Mouse (Mus musculus) CD4-positive, CD25-positive, alpha-beta regulatory T cell, adult 4 months (primary cell): ENCODE results near the gene Kif22. TPM values are rescaled to one million over a fixed set of nuclear protein-coding genes. Genes with fewer than 3 reads are reported as not detected.

Experiments used
- ATAC-seq: one replicate; pipeline ENCODE4 v1.8.0; 2017
- polyA plus RNA-seq, 2 experiments: library from polyadenylated mRNA; unstranded; fragments of 100-300 nt; shearing (Covaris generic); gene quantifications; one replicate each; pipeline ENCODE4 v1.2.1; 2017

The Kif22 gene
- polyA plus RNA-seq, 2 experiments from 2014 or later: 13.9 to 20.5 TPM

DNA sequence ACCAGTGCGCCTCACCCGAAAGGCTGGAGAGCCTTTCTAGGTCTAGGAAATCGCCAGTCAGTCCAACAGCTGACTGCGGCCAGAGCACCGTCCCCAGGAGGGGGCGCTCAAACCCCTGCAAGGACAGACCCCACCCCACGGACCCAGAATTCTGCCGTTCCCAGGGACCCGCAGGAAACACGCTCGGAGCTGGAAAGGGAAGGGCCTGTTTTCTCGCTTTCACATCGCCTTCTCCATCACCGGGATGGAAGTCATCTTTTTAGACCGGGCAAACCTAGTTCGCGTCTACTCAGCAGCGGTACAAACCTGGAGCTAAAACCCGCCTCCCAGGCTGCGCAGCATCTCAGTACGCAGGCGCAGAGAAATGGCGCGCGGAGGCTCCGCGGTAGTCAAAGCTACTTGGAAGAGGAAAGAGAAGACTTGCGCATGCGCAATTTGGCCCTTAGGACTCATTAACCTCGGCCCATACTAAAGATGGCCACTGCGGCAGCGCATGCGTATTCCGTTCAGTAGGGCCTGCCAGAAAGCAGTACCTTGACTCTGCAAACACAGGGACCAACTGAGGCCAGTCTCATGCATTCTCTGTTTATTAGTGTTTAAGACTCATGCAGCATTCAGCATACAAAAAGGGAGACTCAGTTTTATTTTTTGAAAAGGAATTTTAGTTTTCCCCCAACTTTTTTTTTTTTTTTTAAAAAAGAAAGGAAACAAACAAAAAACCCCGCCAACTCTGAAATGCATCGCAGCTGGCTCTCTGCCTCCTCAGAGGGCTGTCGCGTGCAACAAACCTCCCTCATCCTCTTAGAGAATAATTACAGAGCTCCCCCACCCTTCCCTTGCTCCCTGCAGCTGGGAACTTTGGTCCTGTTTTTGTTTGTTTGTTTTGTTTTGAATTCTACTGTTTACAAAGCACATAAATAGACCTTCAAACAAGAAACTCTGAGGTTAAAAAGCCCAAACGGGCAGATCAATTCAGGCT, 25.0 kb downstream of the Kif22 start, which contains the start of gene Pagr1a:
Gene Pagr1a (minus strand): TSS at position 382 of the 979 bp plus-strand sequence.
- peak; percentile 72 for ATAC-seq

DNA sequence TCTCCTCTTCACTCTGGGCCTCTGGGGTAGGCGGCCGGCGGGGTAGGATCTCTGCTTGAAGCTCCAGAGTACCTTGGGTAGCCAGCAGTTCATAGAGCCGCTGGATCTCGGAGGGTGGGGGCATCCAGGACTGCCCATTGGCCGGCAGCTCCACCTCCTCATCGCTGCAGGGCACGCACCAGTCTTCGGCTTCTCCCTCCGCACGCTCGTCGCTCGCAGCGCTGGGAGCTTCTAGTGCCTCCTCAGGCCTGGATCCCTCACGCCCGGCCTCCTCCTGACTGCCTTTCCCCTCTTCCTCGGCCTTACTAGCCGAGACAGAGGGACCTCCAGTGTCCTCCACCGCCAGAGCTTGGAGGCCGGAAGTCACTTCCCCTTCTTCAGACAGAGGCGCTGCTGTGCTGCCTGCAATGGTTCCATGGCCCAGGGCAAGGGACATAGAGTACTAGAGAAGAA, 25.8 kb downstream of the Kif22 start:
- peak; percentile 62 for ATAC-seq

DNA sequence TGATC, 26.0 kb downstream of the Kif22 start, which contains the start of gene Pagr1b:
Gene Pagr1b (minus strand): TSS at position 4 of the 5 bp plus-strand sequence.
- ATAC-seq: no peak

DNA sequence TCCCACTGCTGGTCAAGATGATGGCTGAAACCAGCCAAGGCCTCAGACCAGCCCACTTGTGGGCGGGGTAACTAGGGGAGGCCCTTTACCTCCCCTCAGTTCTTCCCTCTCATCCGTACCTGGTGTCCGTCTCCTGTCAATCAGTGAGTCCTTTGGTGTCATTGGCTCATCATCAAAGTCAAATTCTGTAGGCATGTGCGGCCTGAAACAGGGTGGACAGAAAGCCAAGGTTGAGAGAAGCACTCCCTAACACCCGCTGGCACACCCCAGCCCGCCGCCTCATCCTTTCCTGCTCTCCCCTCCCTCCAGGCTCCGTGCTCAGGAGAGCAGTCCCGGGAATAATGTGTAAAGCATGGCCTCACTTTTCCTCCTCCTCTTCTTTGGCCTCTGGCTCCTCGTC, 26.2 kb downstream of the Kif22 start:
- no peak for ATAC-seq

DNA sequence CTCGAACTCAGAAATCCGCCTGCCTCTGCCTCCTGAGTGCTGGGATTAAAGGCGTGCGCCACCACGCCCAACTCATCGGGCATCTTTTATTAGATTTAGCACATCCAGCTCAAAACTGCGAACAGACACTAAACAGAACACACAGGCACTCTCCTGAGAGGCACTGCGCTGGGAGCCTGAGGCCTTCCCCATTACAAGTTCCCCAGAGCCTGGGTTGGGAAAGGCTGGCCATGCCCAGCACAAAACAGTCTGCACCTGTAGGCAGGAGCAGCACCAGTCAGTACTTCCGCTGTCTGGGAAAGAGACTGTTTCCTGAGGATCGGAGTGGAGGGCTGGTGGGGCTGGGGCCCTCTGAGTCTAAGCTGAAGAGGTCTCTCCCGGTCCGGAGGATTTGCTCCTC, 27.3 kb downstream of the Kif22 start:
- no peak for ATAC-seq

DNA sequence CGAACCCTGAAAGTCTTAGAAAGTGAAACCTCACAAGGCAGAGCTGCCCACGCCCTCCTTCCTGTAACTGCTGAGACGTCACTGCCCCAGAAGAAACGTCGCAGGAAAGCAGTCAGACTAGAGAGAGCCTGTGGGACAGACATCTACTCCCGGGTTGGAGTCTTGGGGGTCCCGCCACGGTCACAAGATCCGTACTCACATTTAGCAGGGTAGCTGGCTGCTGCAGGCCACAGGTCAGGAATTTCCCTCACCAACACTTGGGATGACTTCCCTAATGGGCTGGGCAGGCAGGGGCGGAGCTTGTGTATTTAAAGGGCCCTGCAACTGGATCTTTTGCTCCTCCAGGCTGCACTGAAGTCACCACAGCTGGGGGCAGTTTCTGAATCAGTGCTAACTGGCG, 28.0 kb downstream of the Kif22 start, which contains the start of gene Mvp:
Gene Mvp (minus strand): TSS at position 302 of the 400 bp plus-strand sequence.
- peak; percentile 67 for ATAC-seq

DNA sequence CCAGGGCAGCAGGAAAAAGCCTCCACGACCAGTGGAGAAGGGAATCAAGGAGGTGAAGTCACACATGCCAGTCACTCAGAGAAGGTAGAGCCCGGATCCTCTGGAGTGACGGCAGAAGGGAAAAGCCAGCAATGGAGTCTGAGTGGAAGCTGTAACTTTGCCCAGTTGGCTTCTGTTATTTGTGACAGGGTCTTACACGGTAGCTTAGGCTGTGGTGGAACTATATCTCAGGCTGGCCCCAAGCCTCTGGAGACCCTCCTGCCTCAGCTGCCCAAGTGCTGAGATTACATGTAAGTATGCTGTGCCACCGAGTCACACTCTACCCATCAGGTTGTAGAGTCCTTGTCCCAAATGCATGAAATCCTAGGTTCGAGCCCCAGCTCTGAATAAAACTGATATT, 28.9 kb downstream of the Kif22 start:
- ATAC-seq: no peak

DNA sequence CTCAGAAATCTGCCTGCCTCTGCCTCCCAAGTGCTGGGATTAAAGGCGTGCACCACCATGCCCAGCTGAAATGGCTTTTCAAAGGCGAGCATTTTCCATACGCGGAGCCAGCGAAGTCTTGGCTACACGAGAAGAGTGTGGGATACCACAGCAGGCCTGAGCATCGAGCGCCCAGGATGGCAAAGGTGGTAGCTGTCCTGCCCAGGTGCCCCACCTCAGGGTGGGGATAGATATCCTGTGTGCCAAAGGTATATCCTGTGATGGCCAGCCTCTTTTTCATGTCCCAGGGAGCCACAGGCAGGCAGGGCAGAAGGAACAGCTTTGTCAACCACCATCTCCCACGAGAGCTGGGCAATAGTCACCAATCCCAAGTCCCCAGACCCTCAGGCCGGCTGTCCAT, 29.4 kb downstream of the Kif22 start:
- no peak for ATAC-seq

DNA sequence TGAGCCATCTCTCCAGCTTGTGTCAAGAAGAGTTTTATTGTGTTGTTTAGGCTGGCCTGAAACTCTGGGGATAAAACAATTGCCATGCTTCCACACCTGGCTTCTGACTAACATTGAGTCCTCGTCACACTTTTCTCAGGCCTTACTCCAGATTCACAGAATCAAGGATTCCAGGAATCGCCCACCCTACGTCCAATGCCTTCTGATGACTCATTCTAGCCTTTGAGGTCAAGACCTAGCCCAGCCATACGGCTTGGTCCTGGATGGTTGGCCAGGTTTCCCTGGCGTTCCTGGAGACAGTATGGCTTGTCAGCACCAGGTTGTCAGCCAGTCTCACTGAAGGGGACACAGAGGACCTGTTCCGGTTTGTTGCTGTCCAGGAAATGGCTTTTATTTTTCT, 29.9 kb downstream of the Kif22 start:
- no peak for ATAC-seq

DNA sequence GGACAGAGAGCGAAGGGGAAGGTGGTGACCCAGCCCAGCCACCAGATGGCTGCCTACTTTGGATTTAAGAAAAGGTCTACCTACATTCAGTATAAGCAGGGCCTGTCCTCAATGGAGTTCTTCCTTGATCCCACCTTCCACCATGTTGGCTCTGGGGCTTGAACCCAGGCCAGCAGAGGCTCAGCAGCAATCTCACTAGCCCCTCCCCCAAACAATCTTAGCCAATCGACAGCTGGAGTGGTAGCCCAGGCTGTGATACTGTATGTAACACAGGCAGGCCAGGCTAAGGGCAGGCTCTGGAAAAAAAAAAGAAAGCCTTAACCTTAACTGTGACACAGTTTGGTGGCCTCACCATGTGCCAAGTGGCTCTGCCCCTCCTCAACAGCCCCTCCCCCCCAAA, 30.6 kb downstream of the Kif22 start:
- no peak for ATAC-seq

DNA sequence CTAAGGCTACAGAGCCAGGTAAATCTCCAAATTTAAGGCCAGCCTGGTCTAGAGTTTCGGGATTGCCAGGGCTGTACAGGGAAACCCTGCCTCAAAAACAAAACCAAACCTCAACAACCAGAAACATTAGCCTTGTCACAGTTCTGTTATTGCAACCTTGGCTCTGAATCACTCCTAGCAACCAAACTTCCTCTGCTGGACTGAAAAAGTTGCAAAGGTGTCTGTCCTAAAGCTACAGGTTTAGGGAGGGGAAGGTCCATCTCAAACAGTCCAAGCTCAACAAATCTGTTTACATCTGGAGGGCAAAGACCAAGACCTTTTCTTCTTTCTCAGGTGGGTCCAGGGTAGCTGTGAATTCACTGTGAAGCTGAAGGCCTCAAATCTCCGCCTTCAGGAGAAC, 31.2 kb downstream of the Kif22 start:
- ATAC-seq: no peak

DNA sequence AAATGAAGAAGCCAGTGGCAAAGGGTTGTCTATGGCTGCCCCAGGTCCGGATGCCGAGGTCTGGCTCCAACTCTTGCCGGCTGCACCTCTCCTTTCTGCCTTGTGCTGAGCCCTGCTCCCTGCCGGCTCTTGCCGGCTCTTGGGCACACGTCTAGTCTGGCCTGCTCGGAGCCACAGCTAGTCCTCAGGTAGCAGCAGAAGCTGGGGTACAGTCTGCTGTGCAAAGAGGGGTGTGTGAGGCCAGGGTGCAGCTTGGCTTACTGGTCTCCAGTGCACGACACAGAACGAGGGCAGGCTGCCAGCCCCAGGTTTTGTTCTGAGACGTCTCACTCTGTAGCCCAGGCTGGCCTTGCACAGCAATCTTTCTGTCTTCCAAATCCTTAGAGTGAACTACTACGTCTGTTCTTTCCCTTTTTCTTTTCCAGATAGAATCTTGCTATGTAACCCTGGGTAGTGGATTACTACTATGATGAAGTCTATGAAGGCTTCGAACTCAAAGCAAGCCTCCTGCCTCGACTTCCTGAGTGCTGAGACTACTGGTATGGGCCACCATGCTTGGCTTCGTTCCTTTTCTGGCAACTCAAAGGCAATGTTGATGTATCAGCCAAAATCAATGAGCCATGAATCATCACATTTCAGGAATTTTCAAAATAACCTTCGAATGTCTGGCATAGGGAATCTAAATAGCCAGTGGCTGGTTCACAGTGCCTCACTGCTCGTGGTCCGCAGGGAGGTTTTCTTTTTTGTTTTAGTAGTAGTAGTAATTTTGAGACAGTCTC, 32.8 kb downstream of the Kif22 start:
- no peak for ATAC-seq

DNA sequence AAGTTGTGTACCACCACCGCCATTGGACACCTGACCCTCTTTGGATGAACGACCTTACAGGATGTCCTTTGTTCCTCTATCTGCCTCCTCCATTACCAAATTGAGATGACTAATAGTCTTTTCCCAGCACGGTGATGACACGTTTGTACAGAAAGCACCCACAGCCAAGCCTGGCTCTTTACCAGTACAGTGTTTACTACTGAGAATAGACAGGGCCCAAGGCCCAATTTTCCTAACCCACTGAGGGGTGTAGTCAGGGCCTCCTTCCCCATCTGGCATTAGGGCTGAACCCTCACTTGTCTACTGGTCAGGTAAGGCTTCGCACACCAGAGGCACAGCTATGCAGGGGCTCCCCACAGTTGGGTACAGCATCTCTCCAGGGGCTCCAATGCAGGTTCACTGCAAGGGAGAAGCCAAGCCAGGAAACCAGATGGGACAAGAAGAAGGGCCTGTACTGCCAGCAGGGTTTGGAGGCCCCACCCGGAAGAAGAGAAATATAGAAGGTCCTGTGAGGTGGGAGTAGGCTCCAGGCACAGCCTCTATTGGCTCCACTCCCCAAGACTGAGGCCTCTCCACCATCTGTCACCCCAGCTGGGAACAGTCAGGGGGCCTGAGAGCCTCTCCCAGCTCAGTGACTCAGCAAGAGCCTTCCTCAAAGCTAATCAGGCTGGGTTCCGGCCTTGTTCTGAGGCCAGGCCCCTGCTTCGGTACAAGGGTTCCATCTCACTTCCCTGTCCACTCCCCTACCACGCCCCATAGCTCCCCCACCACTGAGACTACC, 33.8 kb downstream of the Kif22 start:
- ATAC-seq: no peak

DNA sequence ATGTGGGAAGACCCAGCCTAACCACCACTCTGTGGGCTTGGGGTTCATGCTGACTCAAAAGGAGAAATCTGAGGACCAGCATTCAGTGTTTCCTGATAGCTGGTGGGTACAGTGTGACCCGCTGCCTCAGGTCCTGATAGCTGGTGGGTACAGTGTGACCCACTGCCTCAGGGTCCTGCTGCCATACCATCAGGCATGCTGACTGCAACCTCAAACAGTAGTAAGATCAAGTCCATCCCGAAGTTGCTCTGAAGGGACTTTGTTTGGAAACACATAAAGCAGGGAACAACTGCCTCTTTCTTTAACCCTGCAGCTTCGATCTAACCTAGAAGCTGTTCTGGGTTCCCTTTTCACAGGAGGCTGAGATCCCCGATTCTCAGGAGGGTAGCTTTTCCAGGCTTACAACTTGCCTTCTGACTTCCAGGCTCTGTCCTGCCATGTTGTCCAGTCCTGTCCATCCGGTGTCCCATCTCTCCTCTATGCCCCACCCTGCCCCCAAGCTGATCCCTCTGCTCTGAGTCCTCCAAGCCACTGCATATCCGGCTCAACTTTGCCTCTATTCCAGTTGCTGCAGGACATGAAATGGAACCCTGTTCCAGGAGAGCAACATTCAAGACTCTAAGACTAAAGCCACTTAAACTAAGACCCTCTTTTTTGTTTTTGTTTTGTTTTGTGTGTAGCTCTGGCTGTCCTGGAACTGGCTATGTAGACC, 34.8 kb downstream of the Kif22 start:
- no peak for ATAC-seq

DNA sequence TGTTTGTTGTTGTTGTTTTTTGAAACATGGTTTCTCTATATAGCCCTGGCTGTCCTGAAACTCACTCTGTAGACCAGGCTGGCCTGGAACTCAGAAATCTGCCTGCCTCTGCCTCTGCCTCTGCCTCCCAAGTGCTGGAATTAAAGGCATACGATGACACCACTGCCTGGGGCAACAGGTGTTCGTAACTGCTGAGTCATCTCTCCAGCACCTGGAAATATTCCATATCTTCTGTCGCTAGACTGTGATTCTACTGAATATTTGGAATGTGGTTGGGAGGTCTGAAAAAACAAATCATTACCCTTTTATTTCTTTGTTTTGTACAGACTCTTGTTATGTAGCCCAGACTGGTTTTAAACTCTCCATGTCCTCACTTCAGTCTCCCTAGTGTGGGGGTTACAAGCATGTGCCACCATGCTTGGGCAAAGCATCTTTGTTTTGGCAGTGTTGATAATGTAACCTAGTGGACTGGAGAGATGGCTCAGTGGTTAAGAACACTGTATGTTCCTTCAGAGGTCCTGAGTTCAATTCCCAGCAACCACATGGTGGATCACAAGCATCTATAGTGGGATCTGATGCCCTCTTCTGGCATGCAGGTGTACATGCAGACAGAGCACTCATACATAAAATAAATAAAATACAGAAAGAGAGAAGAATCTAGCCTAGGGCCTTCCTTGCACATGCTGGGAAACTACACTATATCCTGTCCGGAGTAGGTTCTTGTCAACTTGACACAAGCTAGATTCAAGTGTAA, 38.0 kb downstream of the Kif22 start:
- no peak for ATAC-seq

DNA sequence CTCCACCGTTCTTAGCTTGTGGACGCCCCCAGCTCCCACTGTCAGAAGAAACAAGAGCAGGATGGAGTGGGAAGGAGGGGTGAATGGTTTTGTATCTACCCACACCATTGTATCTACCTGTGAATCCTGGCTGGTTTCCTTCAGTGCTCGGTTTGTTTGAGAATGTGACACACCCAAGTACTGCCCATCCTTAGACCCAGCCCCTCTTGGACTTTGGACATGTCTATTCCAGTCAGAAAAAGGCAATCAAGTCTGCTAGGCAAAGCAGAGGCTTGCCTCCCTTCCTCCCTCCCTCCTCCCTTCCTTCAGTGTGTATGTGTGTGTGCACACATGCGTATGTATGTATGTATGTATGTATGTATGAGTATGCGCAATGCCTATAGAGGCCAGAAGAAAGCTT, 38.7 kb downstream of the Kif22 start:
- ATAC-seq: no peak

DNA sequence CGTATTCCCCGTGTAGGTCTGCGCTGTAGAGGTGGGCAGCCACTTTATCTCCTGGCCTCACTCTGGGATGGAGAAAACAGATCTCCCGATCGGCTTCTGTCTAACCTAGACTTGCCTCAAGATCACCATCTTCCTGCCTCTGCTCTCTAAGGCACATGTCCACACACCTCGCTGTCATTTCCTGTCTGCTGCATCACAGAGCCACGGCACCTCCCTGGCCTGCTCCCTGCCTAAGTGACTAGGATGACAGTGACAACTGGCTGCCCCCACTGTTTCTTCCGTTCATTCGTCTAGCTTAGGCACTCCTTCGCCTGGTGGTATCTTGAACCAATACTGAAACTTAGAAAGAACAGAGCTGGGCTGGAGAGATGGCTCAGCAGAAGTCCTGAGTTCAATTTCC, 42.7 kb downstream of the Kif22 start:
- ATAC-seq: peak; percentile 96

DNA sequence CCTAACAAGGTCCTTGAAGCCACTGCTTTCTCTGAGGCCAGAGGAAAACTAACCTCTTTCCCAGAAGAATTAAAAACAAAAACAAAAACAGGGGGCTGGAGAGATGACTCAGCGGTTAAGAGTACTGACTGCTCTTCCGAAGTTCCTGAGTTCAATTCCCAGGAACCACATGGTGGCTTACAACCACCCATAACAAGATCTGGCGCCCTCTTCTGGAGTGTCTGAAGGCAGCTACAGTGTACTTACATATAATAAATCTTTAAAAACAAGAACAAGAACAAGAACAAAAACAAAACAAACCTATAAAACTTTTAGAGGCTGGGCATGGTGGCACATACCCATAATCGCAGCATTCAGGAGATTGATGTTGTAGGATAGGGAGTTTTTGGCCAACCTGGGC, 45.8 kb downstream of the Kif22 start:
- ATAC-seq: no peak

DNA sequence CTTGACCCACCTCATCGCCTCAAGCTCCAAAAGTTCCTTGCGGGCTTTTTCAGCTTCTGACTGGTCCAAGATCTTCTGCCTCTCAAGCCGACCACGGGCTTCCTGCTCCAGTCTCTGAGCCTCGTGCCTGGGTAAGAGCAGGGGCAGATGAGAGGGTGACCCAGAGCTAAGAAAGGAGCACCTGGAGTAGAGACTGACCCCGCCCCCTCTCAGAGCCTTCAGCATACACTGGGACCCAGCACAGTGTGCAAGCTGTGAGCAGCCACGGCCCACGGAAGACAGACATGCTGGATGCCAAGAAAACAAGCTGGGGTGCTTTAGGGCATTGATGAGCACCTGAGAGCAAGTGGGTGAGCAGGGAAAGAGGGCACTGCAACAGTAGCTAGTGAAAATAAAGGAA, 53.5 kb downstream of the Kif22 start:
- no peak for ATAC-seq

DNA sequence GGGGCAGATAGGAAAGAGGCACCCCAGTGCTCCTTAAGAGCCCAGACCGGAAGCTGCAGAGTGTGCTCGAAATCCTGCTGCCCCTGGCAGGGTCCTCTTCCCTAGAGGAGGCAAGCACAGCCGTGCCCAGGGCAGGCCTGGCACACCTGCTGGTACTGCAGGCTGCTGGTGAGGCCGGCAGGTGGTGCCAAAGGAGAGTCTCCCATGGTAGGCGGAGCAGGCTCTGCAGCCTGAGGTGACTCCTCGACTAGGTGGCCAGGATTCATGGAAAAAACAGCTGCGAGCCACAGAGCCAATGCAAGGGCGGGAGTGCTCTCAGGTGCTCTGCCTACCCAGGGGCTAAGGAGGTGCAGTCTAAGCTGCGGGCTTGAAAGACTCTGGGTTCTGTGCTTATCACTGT, 56.0 kb downstream of the Kif22 start:
- no peak for ATAC-seq

DNA sequence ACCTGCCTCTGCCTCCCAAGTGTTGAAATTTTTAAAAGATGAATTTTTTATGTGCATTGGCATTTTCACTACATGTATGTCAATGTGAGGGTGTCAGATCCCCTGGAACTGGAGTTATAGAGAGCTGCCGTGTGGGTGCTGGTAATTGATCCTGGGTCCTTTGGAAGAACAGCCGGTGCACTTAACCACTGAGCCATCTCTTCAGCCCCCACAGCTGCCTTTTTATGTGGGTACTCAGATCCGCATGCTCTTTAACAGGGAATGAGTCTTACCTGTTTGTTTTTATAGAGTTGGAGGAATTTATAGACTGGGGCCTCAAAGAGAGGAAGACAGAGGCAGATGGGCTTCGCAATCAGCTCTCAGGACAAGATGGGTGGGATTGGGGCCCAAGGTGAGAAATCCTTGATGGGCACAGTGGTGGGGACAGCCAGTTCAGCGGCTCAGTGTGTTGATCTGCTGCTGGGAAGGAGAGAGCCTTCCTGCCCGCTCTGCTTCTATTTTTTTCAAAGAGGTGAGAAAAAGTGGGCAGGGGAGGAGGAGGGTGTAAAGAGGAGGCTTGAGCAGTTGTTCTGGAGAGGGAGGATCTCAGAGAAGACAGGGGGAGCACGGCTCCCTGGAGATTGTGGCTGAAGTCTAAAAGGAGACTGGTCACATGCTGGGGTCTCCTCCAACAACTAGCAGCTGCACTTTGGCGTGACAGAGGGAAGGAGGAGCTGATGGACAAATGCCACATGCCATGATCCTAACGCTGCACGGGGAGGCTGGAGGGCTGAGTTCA, 57.4 kb downstream of the Kif22 start:
- ATAC-seq: no peak
